Mouse (Mus musculus) embryonic stem cell, embryonic (primary cell): Measurements from ENCODE around the gene Kdelc2.

ENCODE experiments used
- CTCF ChIA-PET, 4 experiments: fragments of 300-600 bp in 2 of 4; fragments of 350-600 bp in 2 of 4; sonication (Branson Sonifier 250); formaldehyde crosslinking; loops; one replicate each; lab custom pipeline; 2022; ENCODE audit warnings: inconsistent platforms in 2 of 4; lab: Charles Lee
- POLR2A ChIA-PET, 4 experiments: fragments of 300-600 bp in 2 of 4; fragments of 350-600 bp in 2 of 4; sonication (Branson Sonifier 250); formaldehyde crosslinking; loops; one replicate each; lab custom pipeline; 2022; ENCODE audit warnings: antibody characterized with exemption in 4 of 4, inconsistent platforms in 1 of 4; lab: Charles Lee

The Kdelc2 gene

GRCm38 (mm10) chr9:53404050-53404752 is 20.4 kb downstream of the Kdelc2 start:
- POLR2A ChIA-PET = interaction anchor here (0.6 to 2.2 kb wide), 25 partner anchors 10 to 1679 kb away, joined by 3 to 19 read pairs (median 4); partner anchors contain the start of genes Ddx10 (in 2 of the 4) and Kdelc2 (in 1 of the 4)
- CTCF ChIA-PET = interaction anchor here in 1 of 4 experiments (0.7 kb wide), 1 partner anchor 149 kb away, joined by 3 read pairs; no protein-coding TSS in a partner anchor

GRCm38 (mm10) chr9:53404753-53405722 is 21.2 kb downstream of the Kdelc2 start:
- CTCF ChIA-PET = interaction anchor here in 3 of 4 experiments (0.6 to 1.2 kb wide), 6 partner anchors 14 to 334 kb away, joined by 3 to 5 read pairs (median 3); no protein-coding TSS in a partner anchor
- POLR2A ChIA-PET = interaction anchor here (0.5 to 2.2 kb wide), 45 partner anchors 9 to 1358 kb away, joined by 3 to 19 read pairs (median 3); partner anchors contain the start of genes Ddx10 (in 3 of the 4), Exph5 (in 1 of the 4), Kdelc2 (in 1 of the 4) and Rdx (in 1 of the 4)

- POLR2A ChIA-PET = interaction anchor here in 3 of 4 experiments (0.6 to 0.9 kb wide), 4 partner anchors 10 to 690 kb away, joined by 3 read pairs; no protein-coding TSS in a partner anchor
- CTCF ChIA-PET = interaction anchor here in 2 of 4 experiments (0.6 to 2.5 kb wide), 3 partner anchors 10 to 38 kb away, joined by 3 to 12 read pairs (median 3); no protein-coding TSS in a partner anchor
Observed at GRCm38 (mm10) chr9:53408548-53408947, 24.7 kb downstream of the Kdelc2 start.

GRCm38 (mm10) chr9:53408953-53409361 is 25.1 kb downstream of the Kdelc2 start:
- CTCF ChIA-PET = interaction anchor here in 2 of 4 experiments (0.6 to 1.5 kb wide), 2 partner anchors 23 to 38 kb away, joined by 3 read pairs; no protein-coding TSS in a partner anchor
- POLR2A ChIA-PET = interaction anchor here in 3 of 4 experiments (0.6 to 0.7 kb wide), 3 partner anchors 25 to 689 kb away, joined by 3 read pairs; no protein-coding TSS in a partner anchor

GRCm38 (mm10) chr9:53409427-53409826 is 25.6 kb downstream of the Kdelc2 start:
- ChIA-PET CTCF (interaction anchor here in 1 of 4 experiments (1.5 kb wide), 1 partner anchor 23 kb away, joined by 3 read pairs; no protein-coding TSS in a partner anchor), POLR2A (interaction anchor here in 1 of 4 experiments (1.7 kb wide), 1 partner anchor 11 kb away, joined by 5 read pairs; no protein-coding TSS in a partner anchor)

- ChIA-PET CTCF (no interaction called here), POLR2A (interaction anchor here in 3 of 4 experiments (0.6 to 0.9 kb wide), 3 partner anchors 16 to 1796 kb away, joined by 3 to 4 read pairs (median 3); no protein-coding TSS in a partner anchor)
Observed at GRCm38 (mm10) chr9:53422133-53422896, 38.5 kb downstream of the Kdelc2 start.

- CTCF ChIA-PET = no interaction called here
- POLR2A ChIA-PET = interaction anchor here in 3 of 4 experiments (0.6 to 1.5 kb wide), 3 partner anchors 14 to 76 kb away, joined by 3 to 10 read pairs (median 5); no protein-coding TSS in a partner anchor
Observed at GRCm38 (mm10) chr9:53426726-53427125, 42.9 kb downstream of the Kdelc2 start.

GRCm38 (mm10) chr9:53427638-53428037 is 43.8 kb downstream of the Kdelc2 start:
- ChIA-PET POLR2A (no interaction called here), CTCF (no interaction called here)

GRCm38 (mm10) chr9:53435830-53436570 is 52.2 kb downstream of the Kdelc2 start:
- CTCF ChIA-PET = no interaction called here
- POLR2A ChIA-PET = no interaction called here

GRCm38 (mm10) chr9:53450609-53451008 is 66.8 kb downstream of the Kdelc2 start:
- CTCF ChIA-PET = no interaction called here
- POLR2A ChIA-PET = interaction anchor here in 1 of 4 experiments (1.2 kb wide), 1 partner anchor 217 kb away, joined by 3 read pairs; no protein-coding TSS in a partner anchor
